Mouse (Mus musculus): ENCODE results near the gene Mettl26. TPM values are rescaled to one million over a fixed set of nuclear protein-coding genes. Genes with fewer than 3 reads are reported as not detected.

The Mettl26 gene
- polyA plus RNA-seq, 1 experiment: 23.6 TPM

- Histone ChIP-seq H3K79me2 (ENCODE audit: control insufficient read depth, insufficient read depth) (peaks cover 36% of the 10 kb centered on the region), H3K4me2 (ENCODE audit: low read depth) (peak overlapping the region; percentile 94), H3ac (ENCODE audit: control insufficient read depth, insufficient read length) (peak overlapping the region; percentile 46), H3K36me3 (ENCODE audit: control insufficient read depth, insufficient read depth) (peaks cover 9% of the 10 kb centered on the region), H3K27me3 (ENCODE audit: control insufficient read depth, insufficient read depth, insufficient read length) (no peaks in the 10 kb centered on the region), H3K4me3 (peak overlapping the region; percentile 52)
- no peak for TF ChIP-seq SRF (IDR thresholded peaks at IDR 0.05; ENCODE audit: control insufficient read depth, insufficient read length, low read depth)
- no peak for TF ChIP-seq MYOG (IDR thresholded peaks at IDR 0.05; ENCODE audit: control insufficient read depth in 1 of 3, insufficient read depth in 1 of 3, insufficient read length in 2 of 3, low read depth in 2 of 3)
- TF ChIP-seq USF1 (IDR thresholded peaks at IDR 0.05; ENCODE audit: low read depth): no peak
- TF ChIP-seq POLR2A (IDR thresholded peaks at IDR 0.05; ENCODE audit: insufficient read length, low read depth): no peak
- no peak for TF ChIP-seq E2F4 (IDR thresholded peaks at IDR 0.05; ENCODE audit: insufficient read depth)
- TF ChIP-seq REST (IDR thresholded peaks at IDR 0.05; ENCODE audit: insufficient read depth, insufficient read length): no peak
These were observed 40.8 kb upstream of the Mettl26 start for GRCm38 (mm10) chr17:25833961-25834594.

DNA sequence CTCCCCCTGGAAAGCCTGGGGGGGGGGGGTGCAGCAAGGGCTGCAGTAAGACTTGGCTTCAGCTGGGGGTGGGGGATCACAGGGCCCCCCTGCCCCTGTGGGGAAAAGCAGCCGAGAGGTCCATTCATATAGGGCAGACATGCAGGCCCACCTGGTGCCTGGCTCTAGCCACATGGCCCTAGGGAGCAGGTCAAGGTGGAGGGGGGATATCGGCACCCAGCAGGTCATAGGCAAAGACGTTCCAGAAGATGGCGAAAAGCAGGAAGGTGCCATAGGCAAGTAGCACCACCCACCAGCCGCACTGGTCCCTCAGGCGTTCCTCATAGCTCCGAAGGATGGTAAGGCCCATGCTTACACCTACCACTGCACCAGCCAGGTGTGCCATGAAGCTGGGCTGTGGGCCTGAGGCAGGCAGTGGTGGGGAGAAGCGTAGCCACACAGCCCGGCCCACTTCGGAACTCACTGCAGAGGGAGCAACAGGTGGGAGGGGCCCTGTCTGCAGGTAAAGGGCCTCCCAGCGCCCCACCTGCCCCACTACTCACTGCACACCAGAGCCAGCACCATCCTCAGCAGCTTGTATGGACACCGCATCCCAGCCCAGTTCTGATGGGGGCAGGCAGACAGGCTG is 40.2 kb upstream of the Mettl26 start:
- H3ac ChIP-seq (ENCODE audit: control insufficient read depth, insufficient read length): no peak overlapping the region
- H3K79me2 ChIP-seq (ENCODE audit: control insufficient read depth, insufficient read depth): peaks cover 31% of the 10 kb centered on the region
- peak overlapping the region; percentile 94 for H3K4me2 ChIP-seq (ENCODE audit: low read depth)
- H3K4me3 ChIP-seq: peak overlapping the region; percentile 52
- no peaks in the 10 kb centered on the region for H3K27me3 ChIP-seq (ENCODE audit: control insufficient read depth, insufficient read depth, insufficient read length)
- H3K36me3 ChIP-seq (ENCODE audit: control insufficient read depth, insufficient read depth): peaks cover 10% of the 10 kb centered on the region
- TF ChIP-seq MYOD1 (IDR thresholded peaks at IDR 0.05; ENCODE audit: control insufficient read depth in 1 of 3, insufficient read length in 2 of 3, low read depth in 2 of 3) (no peak), REST (IDR thresholded peaks at IDR 0.05; ENCODE audit: insufficient read depth, insufficient read length) (no peak), POLR2A (IDR thresholded peaks at IDR 0.05; ENCODE audit: insufficient read length, low read depth) (no peak), POLR2AphosphoS2 (IDR thresholded peaks at IDR 0.05; ENCODE audit: insufficient read length, low read depth) (no peak), TCF12 (IDR thresholded peaks at IDR 0.05; ENCODE audit: insufficient read depth, poor library complexity, severe bottlenecking) (no peak), USF1 (IDR thresholded peaks at IDR 0.05; ENCODE audit: low read depth) (no peak), MAX (IDR thresholded peaks at IDR 0.05; ENCODE audit: low read depth) (no peak), TCF3 (IDR thresholded peaks at IDR 0.05; ENCODE audit: insufficient read length, low read depth) (no peak), MYOG (IDR thresholded peaks at IDR 0.05; ENCODE audit: control insufficient read depth in 1 of 3, insufficient read depth in 1 of 3, insufficient read length in 2 of 3, low read depth in 2 of 3) (no peak), E2F4 (IDR thresholded peaks at IDR 0.05; ENCODE audit: insufficient read depth) (no peak), CEBPB (IDR thresholded peaks at IDR 0.05; ENCODE audit: insufficient read depth, poor library complexity, severe bottlenecking) (no peak), SRF (IDR thresholded peaks at IDR 0.05; ENCODE audit: control insufficient read depth, insufficient read length, low read depth) (no peak)

DNA sequence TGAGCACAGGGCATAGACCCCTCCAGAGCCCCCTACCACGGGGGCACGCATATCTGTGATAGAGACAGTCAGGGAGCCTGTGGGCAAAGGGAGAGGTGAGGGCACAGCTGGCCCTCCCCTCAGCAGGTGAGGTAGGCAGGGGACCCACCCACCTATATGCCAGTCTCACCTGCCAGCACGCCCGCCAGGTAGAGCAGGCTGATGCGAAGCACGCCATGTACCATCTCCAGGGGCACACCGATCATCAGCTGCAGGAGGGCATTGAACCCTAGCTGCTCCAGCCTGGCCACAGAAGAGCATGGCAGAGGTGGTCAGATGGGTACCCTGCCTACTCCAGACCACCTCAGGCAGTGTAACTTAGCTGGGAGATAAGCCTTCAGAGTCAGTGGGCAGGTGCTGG is 39.6 kb upstream of the Mettl26 start:
- TF ChIP-seq TCF12 (IDR thresholded peaks at IDR 0.05; ENCODE audit: insufficient read depth, poor library complexity, severe bottlenecking) (no peak), MAX (IDR thresholded peaks at IDR 0.05; ENCODE audit: low read depth) (no peak), TCF3 (IDR thresholded peaks at IDR 0.05; ENCODE audit: insufficient read length, low read depth) (no peak), REST (IDR thresholded peaks at IDR 0.05; ENCODE audit: insufficient read depth, insufficient read length) (no peak), CEBPB (IDR thresholded peaks at IDR 0.05; ENCODE audit: insufficient read depth, poor library complexity, severe bottlenecking) (no peak), POLR2AphosphoS2 (IDR thresholded peaks at IDR 0.05; ENCODE audit: insufficient read length, low read depth) (no peak), E2F4 (IDR thresholded peaks at IDR 0.05; ENCODE audit: insufficient read depth) (no peak), MYOG (IDR thresholded peaks at IDR 0.05; ENCODE audit: control insufficient read depth in 1 of 3, insufficient read depth in 1 of 3, insufficient read length in 2 of 3, low read depth in 2 of 3) (no peak), POLR2A (IDR thresholded peaks at IDR 0.05; ENCODE audit: insufficient read length, low read depth) (no peak), MYOD1 (IDR thresholded peaks at IDR 0.05; ENCODE audit: control insufficient read depth in 1 of 3, insufficient read length in 2 of 3, low read depth in 2 of 3) (no peak), SRF (IDR thresholded peaks at IDR 0.05; ENCODE audit: control insufficient read depth, insufficient read length, low read depth) (no peak), USF1 (IDR thresholded peaks at IDR 0.05; ENCODE audit: low read depth) (no peak)
- H3K4me2 ChIP-seq (ENCODE audit: low read depth): no peak overlapping the region
- H3K79me2 ChIP-seq (ENCODE audit: control insufficient read depth, insufficient read depth): peaks cover 31% of the 10 kb centered on the region
- peaks cover 13% of the 10 kb centered on the region for H3K36me3 ChIP-seq (ENCODE audit: control insufficient read depth, insufficient read depth)
- no peak overlapping the region for H3K4me3 ChIP-seq
- H3ac ChIP-seq (ENCODE audit: control insufficient read depth, insufficient read length): no peak overlapping the region
- no peaks in the 10 kb centered on the region for H3K27me3 ChIP-seq (ENCODE audit: control insufficient read depth, insufficient read depth, insufficient read length)

- Histone ChIP-seq H3K4me2 (ENCODE audit: low read depth) (no peak overlapping the region), H3K27me3 (ENCODE audit: control insufficient read depth, insufficient read depth, insufficient read length) (no peaks in the 10 kb centered on the region), H3K4me3 (no peak overlapping the region), H3ac (ENCODE audit: control insufficient read depth, insufficient read length) (no peak overlapping the region), H3K36me3 (ENCODE audit: control insufficient read depth, insufficient read depth) (peaks cover 13% of the 10 kb centered on the region), H3K79me2 (ENCODE audit: control insufficient read depth, insufficient read depth) (peaks cover 30% of the 10 kb centered on the region)
- no peak for TF ChIP-seq TCF3 (IDR thresholded peaks at IDR 0.05; ENCODE audit: insufficient read length, low read depth)
- peak; percentile 37 for TF ChIP-seq POLR2AphosphoS2 (IDR thresholded peaks at IDR 0.05; ENCODE audit: insufficient read length, low read depth)
These were observed 39.1 kb upstream of the Mettl26 start for GRCm38 (mm10) chr17:25835816-25836215.
